Mouse (Mus musculus): Measurements from ENCODE around the gene Kctd17. TPM values are rescaled to one million over a fixed set of nuclear protein-coding genes. Genes with fewer than 3 reads are reported as not detected.
A peak's percentile ranks its signal among the peaks of the same experiment; 100 is the strongest.

Kctd17 gene
- polyA plus RNA-seq, 1 experiment, result not detected

DNA sequence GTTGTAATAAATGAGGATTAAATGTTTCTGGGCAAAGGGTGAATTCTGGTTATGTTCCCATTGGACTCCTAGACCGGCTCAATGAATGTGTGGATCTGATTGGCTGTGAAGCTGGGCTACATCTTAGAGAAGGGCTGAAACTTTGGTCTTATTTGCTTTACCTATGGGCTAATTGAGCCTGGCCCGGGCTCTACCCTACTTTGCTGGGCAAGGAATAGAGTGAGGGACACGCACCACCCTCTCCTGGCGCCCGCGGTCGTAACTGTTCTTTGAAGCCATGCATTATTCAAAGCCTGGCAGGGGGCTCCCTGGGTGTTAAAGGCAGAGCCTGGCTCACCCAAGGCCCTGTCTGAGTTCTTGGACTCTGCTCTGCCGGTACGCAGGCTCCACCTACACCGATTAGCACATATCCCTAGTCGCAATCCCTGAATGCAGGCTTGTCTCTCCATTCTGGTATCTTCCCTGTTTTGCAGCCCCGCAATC is 18.8 kb upstream of the Kctd17 start:
- 63% methylated on average over 12 of the region's 12 CpGs for WGBS
- Histone ChIP-seq H3K27ac (ENCODE audit: insufficient read depth, low read depth, low read length) (no peak overlapping the region), H3K4me3 (ENCODE audit: insufficient read depth, low read depth, low read length) (no peak overlapping the region), H3K4me1 (ENCODE audit: control insufficient read depth, insufficient read depth, low read length) (peaks cover 20% of the 10 kb centered on the region)
- TF ChIP-seq CTCF (IDR thresholded peaks at IDR 0.05; ENCODE audit: insufficient read depth, low read depth, low read length), result no peak
- no peak for TF ChIP-seq POLR2A (IDR thresholded peaks at IDR 0.05; ENCODE audit: insufficient read depth, low read depth, low read length)

DNA sequence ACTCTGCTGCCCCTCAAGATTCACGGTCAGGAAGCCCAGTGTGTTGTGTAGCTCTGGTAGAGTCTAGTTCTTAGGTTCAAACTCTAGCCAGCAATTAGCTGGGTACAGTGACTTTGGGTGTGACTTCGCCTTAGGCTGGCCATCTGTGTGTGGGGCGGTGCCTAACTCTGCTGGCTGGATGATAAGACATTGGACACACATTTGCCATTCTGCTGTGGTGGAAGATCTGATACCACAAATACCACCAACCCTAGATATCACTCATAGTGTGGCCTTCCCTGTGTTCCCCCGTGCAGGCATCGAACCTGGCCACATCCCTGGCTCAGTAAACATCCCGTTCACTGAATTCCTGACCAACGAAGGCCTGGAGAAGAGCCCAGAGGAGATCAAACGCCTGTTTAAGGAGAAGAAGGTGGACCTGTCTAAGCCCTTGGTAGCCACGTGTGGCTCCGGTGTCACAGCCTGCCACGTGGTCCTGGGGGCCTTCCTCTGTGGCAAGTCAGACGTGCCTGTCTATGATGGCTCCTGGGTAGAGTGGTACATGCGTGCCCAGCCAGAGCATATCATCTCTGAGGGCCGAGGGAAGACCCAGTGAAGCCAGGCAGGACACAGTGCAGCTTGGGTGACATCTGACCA is 15.2 kb upstream of the Kctd17 start:
- peaks cover 10% of the 10 kb centered on the region; the same call in 1 of the 2 replicates for H3K4me1 ChIP-seq (ENCODE audit: control insufficient read depth, insufficient read depth, low read length)
- TF ChIP-seq CTCF (IDR thresholded peaks at IDR 0.05; ENCODE audit: insufficient read depth, low read depth, low read length), result no peak
- TF ChIP-seq POLR2A (IDR thresholded peaks at IDR 0.05; ENCODE audit: insufficient read depth, low read depth, low read length), result no peak
- H3K27ac ChIP-seq (ENCODE audit: insufficient read depth, low read depth, low read length), result no peak overlapping the region
- WGBS, result 96% methylated on average over 14 of the region's 14 CpGs
- no peak overlapping the region for H3K4me3 ChIP-seq (ENCODE audit: insufficient read depth, low read depth, low read length)

DNA sequence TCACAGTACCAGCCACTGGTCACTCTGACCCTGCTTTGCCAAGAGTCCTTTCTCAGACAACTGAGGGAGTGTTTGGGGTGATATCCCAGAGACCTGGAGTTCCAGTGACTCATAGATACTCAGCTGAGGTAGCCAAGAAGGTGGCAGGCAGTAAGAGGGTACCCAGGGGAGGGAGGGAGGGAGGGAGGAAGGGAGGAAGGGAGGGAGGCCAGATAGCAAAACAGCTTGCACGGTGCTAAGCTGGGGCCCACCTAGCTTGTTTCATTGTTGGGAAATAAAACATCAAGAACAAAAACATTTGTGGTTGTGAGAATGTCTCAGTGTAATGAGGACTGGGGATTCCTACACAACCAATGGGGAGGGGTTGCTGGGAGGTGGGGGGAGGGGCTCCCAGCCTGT is 14.6 kb upstream of the Kctd17 start:
- Histone ChIP-seq H3K4me1 (ENCODE audit: control insufficient read depth, insufficient read depth, low read length) (peaks cover 10% of the 10 kb centered on the region; the same call in 1 of the 2 replicates), H3K4me3 (ENCODE audit: insufficient read depth, low read depth, low read length) (no peak overlapping the region), H3K27ac (ENCODE audit: insufficient read depth, low read depth, low read length) (no peak overlapping the region)
- WGBS, result 52% methylated on average over 1 of the region's 1 CpGs
- no peak for TF ChIP-seq CTCF (IDR thresholded peaks at IDR 0.05; ENCODE audit: insufficient read depth, low read depth, low read length)
- TF ChIP-seq POLR2A (IDR thresholded peaks at IDR 0.05; ENCODE audit: insufficient read depth, low read depth, low read length), result no peak

DNA sequence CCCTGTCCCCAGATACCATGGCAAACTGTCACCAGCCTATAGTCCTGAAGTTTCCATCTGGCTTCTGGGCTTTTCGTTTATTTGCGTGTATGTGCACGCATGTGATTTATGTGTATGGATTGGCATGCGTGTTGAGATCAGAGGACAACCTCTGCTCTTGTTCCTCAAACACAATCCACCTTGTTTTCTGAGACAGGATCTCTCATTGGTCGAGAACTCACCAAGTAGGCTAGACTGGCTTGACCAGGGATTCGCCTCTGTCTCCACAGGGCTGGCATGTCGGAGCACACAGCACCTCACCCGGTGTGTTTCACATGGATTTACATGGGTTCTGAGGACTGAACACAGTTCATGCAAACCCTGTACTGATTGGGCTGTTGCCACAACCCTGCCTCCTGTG is 14.2 kb upstream of the Kctd17 start:
- no peak for TF ChIP-seq CTCF (IDR thresholded peaks at IDR 0.05; ENCODE audit: insufficient read depth, low read depth, low read length)
- no peak for TF ChIP-seq POLR2A (IDR thresholded peaks at IDR 0.05; ENCODE audit: insufficient read depth, low read depth, low read length)
- no peak overlapping the region for H3K4me3 ChIP-seq (ENCODE audit: insufficient read depth, low read depth, low read length)
- WGBS, result 94% methylated on average over 8 of the region's 8 CpGs
- peaks cover 10% of the 10 kb centered on the region; the same call in 1 of the 2 replicates for H3K4me1 ChIP-seq (ENCODE audit: control insufficient read depth, insufficient read depth, low read length)
- no peak overlapping the region for H3K27ac ChIP-seq (ENCODE audit: insufficient read depth, low read depth, low read length)

DNA sequence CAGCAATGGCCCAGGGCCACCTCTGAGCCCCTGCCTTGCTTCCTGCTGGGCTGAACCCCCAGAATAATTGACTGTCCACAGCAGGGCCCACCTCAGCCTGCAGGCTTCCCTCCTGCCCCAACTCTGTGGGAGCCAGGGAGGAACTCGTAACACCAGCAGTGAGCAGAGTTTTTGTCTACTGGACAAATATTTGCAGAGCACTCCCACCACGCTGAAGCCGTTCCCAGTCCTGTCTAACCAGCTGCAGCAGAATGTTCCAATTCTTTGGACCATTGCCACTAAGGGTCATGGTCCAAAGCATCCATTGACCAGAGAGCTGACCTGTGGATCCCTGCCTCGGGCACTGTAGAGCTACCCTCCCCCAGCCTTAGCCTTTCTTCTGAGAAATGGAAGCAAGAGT is 11.4 kb upstream of the Kctd17 start:
- 47% methylated on average over 4 of the region's 4 CpGs for WGBS
- TF ChIP-seq CTCF (IDR thresholded peaks at IDR 0.05; ENCODE audit: insufficient read depth, low read depth, low read length) (no peak), POLR2A (IDR thresholded peaks at IDR 0.05; ENCODE audit: insufficient read depth, low read depth, low read length) (no peak)
- Histone ChIP-seq H3K4me1 (ENCODE audit: control insufficient read depth, insufficient read depth, low read length) (peaks cover 5% of the 10 kb centered on the region), H3K4me3 (ENCODE audit: insufficient read depth, low read depth, low read length) (no peak overlapping the region), H3K27ac (ENCODE audit: insufficient read depth, low read depth, low read length) (no peak overlapping the region)

DNA sequence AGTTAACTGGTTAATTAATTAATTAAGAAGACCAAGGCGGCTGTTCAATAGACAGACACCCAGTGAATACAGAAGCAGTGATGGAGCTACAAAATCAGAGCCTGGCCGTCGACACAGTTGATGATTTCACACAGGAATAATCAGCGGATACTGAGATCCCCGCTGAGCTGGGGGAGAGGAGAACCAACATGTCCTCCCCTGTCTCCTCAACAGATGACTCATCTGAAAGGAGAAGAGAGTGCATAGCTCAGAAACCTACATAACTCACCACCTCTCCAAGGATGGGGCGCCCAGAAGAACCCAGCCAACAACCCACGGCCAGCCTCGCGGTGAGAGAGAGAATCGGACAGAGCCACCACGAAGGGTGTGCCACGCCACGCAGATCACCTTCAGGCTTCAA is 8.0 kb upstream of the Kctd17 start:
- H3K4me1 ChIP-seq (ENCODE audit: control insufficient read depth, insufficient read depth, low read length), result peaks cover 15% of the 10 kb centered on the region
- H3K4me3 ChIP-seq (ENCODE audit: insufficient read depth, low read depth, low read length), result no peak overlapping the region
- no peak for TF ChIP-seq POLR2A (IDR thresholded peaks at IDR 0.05; ENCODE audit: insufficient read depth, low read depth, low read length)
- H3K27ac ChIP-seq (ENCODE audit: insufficient read depth, low read depth, low read length), result no peak overlapping the region
- 52% methylated on average over 13 of the region's 13 CpGs for WGBS

DNA sequence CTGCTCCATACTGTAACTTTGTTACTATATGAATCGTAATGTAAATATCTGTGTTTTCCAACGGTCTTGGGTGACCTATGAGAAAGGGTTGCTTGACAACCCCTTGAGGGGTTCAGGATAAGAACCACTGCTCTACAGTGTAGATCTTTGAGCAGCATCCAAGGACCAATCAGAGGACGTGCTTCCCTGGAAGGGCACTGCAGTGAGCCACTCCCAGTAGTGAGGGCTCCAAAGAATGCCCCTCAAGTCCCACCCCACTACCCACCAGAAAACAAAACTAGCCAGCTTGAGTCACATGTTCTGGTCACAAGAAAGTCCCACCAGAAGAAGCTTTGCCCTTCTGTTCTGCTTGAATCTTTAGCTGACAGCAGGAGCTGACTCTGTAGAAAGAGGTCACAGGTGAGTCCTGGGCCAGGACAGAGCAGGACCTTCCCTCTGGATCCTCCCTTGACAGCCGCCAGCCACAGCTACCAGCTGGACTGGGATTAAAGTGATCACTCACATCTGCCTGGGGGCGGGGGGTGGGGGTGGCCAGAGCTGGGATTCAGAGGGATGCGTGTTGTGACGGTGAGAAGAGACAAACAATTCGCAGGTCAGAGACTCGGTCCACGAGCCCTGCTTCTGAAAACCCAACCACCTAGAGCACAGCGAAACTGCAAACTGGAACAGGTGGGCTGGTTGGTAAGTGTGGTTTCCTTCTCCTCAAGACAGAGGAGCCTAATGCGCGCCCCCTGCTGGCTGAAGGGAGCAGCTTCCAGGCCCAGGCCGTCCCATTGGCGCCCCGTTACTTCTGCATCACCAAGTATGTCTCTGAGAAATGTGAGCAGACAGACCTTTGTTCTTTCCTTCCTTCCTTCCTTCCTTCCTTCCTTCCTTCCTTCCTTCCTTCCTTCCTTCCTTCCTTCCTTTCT is 6.1 kb upstream of the Kctd17 start:
- TF ChIP-seq POLR2A (IDR thresholded peaks at IDR 0.05; ENCODE audit: insufficient read depth, low read depth, low read length) (no peak), CTCF (IDR thresholded peaks at IDR 0.05; ENCODE audit: insufficient read depth, low read depth, low read length) (peak; percentile 70)
- 19% methylated on average over 16 of the region's 16 CpGs for WGBS
- no peak overlapping the region for H3K27ac ChIP-seq (ENCODE audit: insufficient read depth, low read depth, low read length)
- no peak overlapping the region for H3K4me3 ChIP-seq (ENCODE audit: insufficient read depth, low read depth, low read length)
- peaks cover 15% of the 10 kb centered on the region for H3K4me1 ChIP-seq (ENCODE audit: control insufficient read depth, insufficient read depth, low read length)

DNA sequence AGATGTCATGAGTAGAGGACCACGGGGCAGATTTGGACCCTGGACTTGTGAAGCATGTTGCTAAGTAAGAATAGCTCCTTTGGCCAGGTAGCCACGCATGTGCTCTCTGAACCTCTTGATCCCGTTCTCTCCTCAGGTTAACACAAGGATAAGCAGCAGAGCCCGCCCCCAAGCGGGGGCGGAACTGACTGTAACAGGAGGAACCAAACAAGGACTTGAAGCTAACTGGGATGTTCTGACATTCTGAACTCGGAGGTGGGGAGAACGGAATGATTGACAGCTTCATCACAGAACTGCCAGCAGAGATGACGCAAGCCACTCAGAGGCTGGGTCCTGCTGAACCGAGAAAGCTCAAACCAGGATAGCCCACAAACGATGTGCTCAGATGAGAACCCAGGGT is 3.9 kb upstream of the Kctd17 start:
- Histone ChIP-seq H3K4me1 (ENCODE audit: control insufficient read depth, insufficient read depth, low read length) (peaks cover 21% of the 10 kb centered on the region), H3K4me3 (ENCODE audit: insufficient read depth, low read depth, low read length) (no peak overlapping the region), H3K27ac (ENCODE audit: insufficient read depth, low read depth, low read length) (no peak overlapping the region)
- no peak for TF ChIP-seq POLR2A (IDR thresholded peaks at IDR 0.05; ENCODE audit: insufficient read depth, low read depth, low read length)
- TF ChIP-seq CTCF (IDR thresholded peaks at IDR 0.05; ENCODE audit: insufficient read depth, low read depth, low read length), result no peak
- 41% methylated on average over 11 of the region's 11 CpGs for WGBS

DNA sequence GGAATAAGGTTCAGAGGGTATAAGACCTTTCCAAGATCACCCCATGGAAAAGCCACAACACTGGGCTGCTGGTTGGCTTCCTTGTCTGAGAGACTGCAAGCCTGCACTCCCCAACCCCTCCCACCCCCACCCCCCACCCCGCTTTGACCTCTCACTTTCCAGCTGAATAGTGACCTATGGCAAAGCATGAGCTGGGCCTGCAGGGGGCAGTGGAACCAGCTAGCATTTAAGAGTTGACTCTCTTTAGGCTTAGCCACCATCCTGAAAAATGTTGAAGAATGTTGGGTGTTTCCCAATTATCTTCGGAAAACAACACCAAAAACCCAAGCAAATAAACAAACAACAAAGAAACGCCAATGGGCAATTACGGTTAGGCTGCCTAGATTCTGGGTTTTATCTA is 3.1 kb upstream of the Kctd17 start:
- WGBS, result 70% methylated on average over 4 of the region's 4 CpGs
- Histone ChIP-seq H3K4me3 (ENCODE audit: insufficient read depth, low read depth, low read length) (no peak overlapping the region), H3K27ac (ENCODE audit: insufficient read depth, low read depth, low read length) (no peak overlapping the region), H3K4me1 (ENCODE audit: control insufficient read depth, insufficient read depth, low read length) (peaks cover 28% of the 10 kb centered on the region)
- no peak for TF ChIP-seq CTCF (IDR thresholded peaks at IDR 0.05; ENCODE audit: insufficient read depth, low read depth, low read length)
- no peak for TF ChIP-seq POLR2A (IDR thresholded peaks at IDR 0.05; ENCODE audit: insufficient read depth, low read depth, low read length)

Data from olfactory bulb, adult 2 months (tissue).